ENCODE assay signal across 9 mouse cellular contexts in the genomic region with DNA sequence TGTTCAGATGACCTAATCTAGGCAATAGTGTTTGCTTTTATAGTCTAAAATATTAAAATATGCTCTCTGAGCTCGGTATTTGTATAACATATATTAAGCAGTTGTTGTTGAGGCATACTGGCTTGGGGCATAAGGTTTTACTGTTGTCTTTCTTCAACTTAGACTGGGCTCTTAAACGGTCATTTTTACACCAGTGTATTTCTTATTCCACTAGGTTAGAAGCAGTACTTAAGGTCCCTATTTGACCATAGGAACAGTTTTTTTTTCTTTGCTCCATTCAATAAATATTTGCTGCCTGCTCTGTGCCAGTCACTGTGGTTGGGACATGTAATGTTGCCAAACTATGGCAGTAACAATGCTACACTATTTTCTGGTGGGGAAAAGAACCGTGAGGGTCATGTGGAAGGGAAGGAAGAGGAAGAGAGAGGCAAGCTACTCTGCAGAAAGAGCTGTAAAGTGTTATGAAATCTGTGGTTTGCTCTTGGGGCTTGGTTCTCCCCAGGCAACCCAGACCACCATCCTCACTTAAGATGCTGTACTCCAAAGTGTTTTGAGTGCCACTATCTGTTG. TPM values are rescaled to one million over a fixed set of nuclear protein-coding genes. Genes with fewer than 3 reads are reported as not detected.
DNase-seq lines count a peak whose midpoint lies in the region; ATAC-seq and TF ChIP-seq lines count a peak whose summit lies in the region.
"Had no signal": no experiment of that assay in that cellular context is flagged by ENCODE, and none has a peak within 500 bp of the region (broad histone marks: within the 10 kb centered on the region; RNA-seq: fewer than 3 reads in every experiment).

No protein-coding gene starts in this region.

- DNase-seq in gastrocnemius, adult 2 months: no peak
- DNase-seq in gastrocnemius, postnatal 25 days: no peak
- DNase-seq in urinary bladder, postnatal 25 days (ENCODE audit: low spot score): no peak
- DNase-seq in cerebellum, postnatal 36 days: no peak
- no peak for DNase-seq in thymus, postnatal 36 days

- no peaks in the 10 kb centered on the region for H3K36me3 ChIP-seq in embryonic facial prominence, embryonic 15.5 days
- H3K36me3 ChIP-seq in intestine, embryonic 15.5 days: no peaks in the 10 kb centered on the region
- H3K36me3 ChIP-seq in midbrain, embryonic 13.5 days: no peaks in the 10 kb centered on the region

- no peak for ATAC-seq in embryonic facial prominence, embryonic 15.5 days (ENCODE audit: insufficient number of reproducible peaks, low FRiP score, low TSS enrichment, low read depth)
- ATAC-seq in intestine, embryonic 15.5 days: no peak
- no peak for ATAC-seq in midbrain, embryonic 13.5 days

- 23% methylated on average over 3 of the region's 3 CpGs for WGBS in embryonic facial prominence, embryonic 15.5 days
- 30% methylated on average over 3 of the region's 3 CpGs for WGBS in intestine, embryonic 15.5 days
- 25% methylated on average over 3 of the region's 3 CpGs for WGBS in midbrain, embryonic 13.5 days

- no peak for TF ChIP-seq CTCF in gastrocnemius, adult 2 months (IDR thresholded peaks at IDR 0.05)

- H3K27ac ChIP-seq in gastrocnemius, adult 2 months: peak overlapping the region; percentile 99
- no peak overlapping the region for H3K27ac ChIP-seq in embryonic facial prominence, embryonic 15.5 days (replicated peaks)
- H3K27ac ChIP-seq in intestine, embryonic 15.5 days: no peak overlapping the region
- no peak overlapping the region for H3K27ac ChIP-seq in midbrain, embryonic 13.5 days

- intact Hi-C loops in gastrocnemius, adult 2 months (cut with DNase I): loop anchor here (1.0 to 5.0 kb wide), 2 partner anchors 40 to 41 kb away; no protein-coding TSS in a partner anchor

- no peak overlapping the region for H3K9ac ChIP-seq in embryonic facial prominence, embryonic 15.5 days
- H3K9ac ChIP-seq in intestine, embryonic 15.5 days: no peak overlapping the region
- peak overlapping the region; percentile 98 for H3K9ac ChIP-seq in midbrain, embryonic 13.5 days (replicated peaks)

- H3K4me1 ChIP-seq in embryonic facial prominence, embryonic 15.5 days: peaks cover 19% of the 10 kb centered on the region
- peaks cover 5% of the 10 kb centered on the region for H3K4me1 ChIP-seq in intestine, embryonic 15.5 days (replicated peaks)
- peaks cover 42% of the 10 kb centered on the region for H3K4me1 ChIP-seq in midbrain, embryonic 13.5 days (replicated peaks)

- no peaks in the 10 kb centered on the region for H3K27me3 ChIP-seq in embryonic facial prominence, embryonic 15.5 days
- no peaks in the 10 kb centered on the region for H3K27me3 ChIP-seq in intestine, embryonic 15.5 days (replicated peaks)
- peaks cover 12% of the 10 kb centered on the region; the same call in 1 of the 2 replicates for H3K27me3 ChIP-seq in midbrain, embryonic 13.5 days

- H3K9me3 ChIP-seq in embryonic facial prominence, embryonic 15.5 days (replicated peaks): no peaks in the 10 kb centered on the region
- no peaks in the 10 kb centered on the region for H3K9me3 ChIP-seq in intestine, embryonic 15.5 days
- H3K9me3 ChIP-seq in midbrain, embryonic 13.5 days: no peaks in the 10 kb centered on the region

- H3K4me3 ChIP-seq in gastrocnemius, adult 2 months: peak overlapping the region; percentile 98
- H3K4me3 ChIP-seq in embryonic facial prominence, embryonic 15.5 days (replicated peaks): peak overlapping the region; percentile 77
- peak overlapping the region; percentile 84; the same call in 1 of the 2 replicates for H3K4me3 ChIP-seq in intestine, embryonic 15.5 days (replicated peaks)
- H3K4me3 ChIP-seq in midbrain, embryonic 13.5 days (replicated peaks): peak overlapping the region; percentile 96

- H3K4me2 ChIP-seq in embryonic facial prominence, embryonic 15.5 days (replicated peaks): peak overlapping the region; percentile 61
- peak overlapping the region; percentile 92 for H3K4me2 ChIP-seq in intestine, embryonic 15.5 days (replicated peaks)
- peak overlapping the region; percentile 68 for H3K4me2 ChIP-seq in midbrain, embryonic 13.5 days (replicated peaks)

RNA-seq across cellular contexts. Expression of gene Rnf130, which starts 1.5 kb away (rescaled TPM):
- 10 to 100 TPM; 41.3 to 51.8 TPM for total RNA-seq in gastrocnemius, adult 2 months (2021)
- 10 to 100 TPM; 34.8 to 43.4 TPM for total RNA-seq in gastrocnemius, postnatal 25 days (2021)
- 74.5 and 77.2 TPM in 2 replicates for polyA plus RNA-seq in embryonic facial prominence, embryonic 15.5 days (2015; fragmentation: Nextera tagmentation; extraction: Ambion mirVana)
- 41.0 and 47.9 TPM in 2 replicates for polyA plus RNA-seq in intestine, embryonic 15.5 days (2015; fragmentation: Nextera tagmentation; extraction: Ambion mirVana)
- 57.9 and 59.0 TPM in 2 replicates for polyA plus RNA-seq in midbrain, embryonic 13.5 days (2015; fragmentation: Nextera tagmentation; extraction: Ambion mirVana)
- polyA plus RNA-seq: C2C12 had no signal
